Comparison of ENCODE assay signal across 32 mouse cellular contexts in genomic region chr9:27511161-27511560, GRCm38 (mm10).
A peak's percentile ranks its signal among the peaks of the same experiment; 100 is the strongest.
DNase-seq lines count a peak whose midpoint lies in the region; ATAC-seq and TF ChIP-seq lines count a peak whose summit lies in the region.
"Had no signal": no experiment of that assay in that cellular context is flagged by ENCODE, and none has a peak within 500 bp of the region (broad histone marks: within the 10 kb centered on the region; RNA-seq: fewer than 3 reads in every experiment).

No protein-coding gene starts in this region.

- H3K4me3 ChIP-seq in layer of hippocampus, adult 2 months = no peak overlapping the region
- no peak overlapping the region for H3K4me3 ChIP-seq in hindbrain, embryonic 13.5 days
- H3K4me3 ChIP-seq: embryonic facial prominence, embryonic 13.5 days; erythroblast, embryonic 14.5 days; forebrain, embryonic 12.5 days; heart, adult 2 months; heart, embryonic 13.5 days; limb, embryonic 13.5 days; liver, embryonic 12.5 days; midbrain, embryonic 10.5 days; myocyte; neural tube, embryonic 13.5 days had no signal

- H3K27ac ChIP-seq in layer of hippocampus, adult 2 months = peak overlapping the region; percentile 32; the same call in 1 of the 2 replicates
- no peak overlapping the region for H3K27ac ChIP-seq in hindbrain, embryonic 13.5 days
- H3K27ac ChIP-seq: embryonic facial prominence, embryonic 13.5 days; forebrain, embryonic 12.5 days; heart, adult 2 months; heart, embryonic 13.5 days; limb, embryonic 13.5 days; liver, embryonic 12.5 days; midbrain, embryonic 10.5 days; neural tube, embryonic 13.5 days had no signal

- H3K27me3 ChIP-seq in hindbrain, embryonic 13.5 days = no peaks in the 10 kb centered on the region
- H3K27me3 ChIP-seq: embryonic facial prominence, embryonic 13.5 days; forebrain, embryonic 12.5 days; heart, embryonic 13.5 days; limb, embryonic 13.5 days; liver, embryonic 12.5 days; neural tube, embryonic 13.5 days had no signal

- no peaks in the 10 kb centered on the region for H3K4me1 ChIP-seq in hindbrain, embryonic 13.5 days (replicated peaks)
- H3K4me1 ChIP-seq: embryonic facial prominence, embryonic 13.5 days; forebrain, embryonic 12.5 days; heart, embryonic 13.5 days; limb, embryonic 13.5 days; liver, embryonic 12.5 days; midbrain, embryonic 10.5 days; neural tube, embryonic 13.5 days had no signal

- H3K36me3 ChIP-seq in hindbrain, embryonic 13.5 days = no peaks in the 10 kb centered on the region
- H3K36me3 ChIP-seq: embryonic facial prominence, embryonic 13.5 days; forebrain, embryonic 12.5 days; heart, embryonic 13.5 days; limb, embryonic 13.5 days; liver, embryonic 12.5 days; midbrain, embryonic 10.5 days; neural tube, embryonic 13.5 days had no signal

- no peaks in the 10 kb centered on the region for H3K9me3 ChIP-seq in hindbrain, embryonic 13.5 days
- H3K9me3 ChIP-seq: embryonic facial prominence, embryonic 13.5 days; forebrain, embryonic 12.5 days; heart, embryonic 13.5 days; limb, embryonic 13.5 days; liver, embryonic 12.5 days; midbrain, embryonic 10.5 days; neural tube, embryonic 13.5 days had no signal

- ATAC-seq in hindbrain, embryonic 13.5 days (ENCODE audit: low FRiP score) = no peak
- ATAC-seq: activated CD4-positive, CD25-positive, alpha-beta regulatory T cell, adult 4 months; intestine, postnatal 0 days; liver, embryonic 12.5 days; midbrain, embryonic 16.5 days had no signal

- intact Hi-C loops in left cerebral cortex, postnatal 36 days (cut with DNase I) = no loop called here

- TF ChIP-seq CTCF in layer of hippocampus, adult 2 months (conservative IDR thresholded peaks at IDR 0.05) = no peak

- peak; percentile 40 to 62 for DNase-seq in layer of hippocampus, adult 2 months (ENCODE audit: low spot score in 2 of 2)
- no peak for DNase-seq in layer of hippocampus, postnatal 14 days (ENCODE audit: low spot score in 2 of 2)
- DNase-seq in brain, adult 2 months (ENCODE audit: low read depth, low spot score) = peak; percentile 91
- DNase-seq in layer of hippocampus, adult 9-11 months = peak; percentile 74
- DNase-seq in left cerebral cortex, postnatal 36 days (ENCODE audit: low spot score in 2 of 2) = peak; percentile 44 to 71
- no peak for DNase-seq in c-Kit-positive CD71-positive TER-119-positive erythroid progenitor cells, embryonic 14.5 days (ENCODE audit: low spot score)
- DNase-seq: adrenal gland, adult 8-10 months; cerebellum, adult 2 months; cerebellum, postnatal 25 days; embryo, embryonic 11 days; gastrocnemius, postnatal 36 days; heart, adult 2 months; heart, postnatal 14 days; kidney, postnatal 4 days; lung, adult 18-20 months; lung, postnatal 10 days; retina, postnatal 1 day; spleen, adult 18-20 months; thymus, postnatal 14 days had no signal

- WGBS in hindbrain, embryonic 13.5 days = 88% methylated on average over 2 of the region's 2 CpGs

- no peak overlapping the region for H3K4me2 ChIP-seq in hindbrain, embryonic 13.5 days
- H3K4me2 ChIP-seq: embryonic facial prominence, embryonic 13.5 days; forebrain, embryonic 12.5 days; heart, embryonic 13.5 days; limb, embryonic 13.5 days; liver, embryonic 12.5 days; neural tube, embryonic 13.5 days had no signal

- H3K9ac ChIP-seq in hindbrain, embryonic 13.5 days = no peak overlapping the region
- H3K9ac ChIP-seq: embryonic facial prominence, embryonic 13.5 days; forebrain, embryonic 12.5 days; heart, embryonic 13.5 days; limb, embryonic 13.5 days; liver, embryonic 12.5 days; neural tube, embryonic 13.5 days had no signal

Comparison
In these comparisons a context has a peak if more than half of its experiments do, and no peak if none do; other contexts are left out.
1. DNase-seq: peak in layer of hippocampus, adult 2 months (2 of 2), brain, adult 2 months (single experiment), layer of hippocampus, adult 9-11 months (single experiment) and left cerebral cortex, postnatal 36 days (2 of 2); none in layer of hippocampus, postnatal 14 days (0 of 2) and c-Kit-positive CD71-positive TER-119-positive erythroid progenitor cells, embryonic 14.5 days (single experiment).